Mouse (Mus musculus): ENCODE measurements around the gene Rab10.
A peak's percentile ranks its signal among the peaks of the same experiment; 100 is the strongest.
"Not testable (repeated sequence)": the region's sequence is repeated elsewhere in the genome, so short reads cannot be mapped to it uniquely, and the experiment has no call there.

Gene Rab10

GRCm38 (mm10) chr12:3309391-3310320 is at the start of gene Rab10:
Rab10 (minus strand) TSS chr12:3309969.
- peak; percentile 99 for DNase-seq

GRCm38 (mm10) chr12:3359302-3359701 is 49.5 kb upstream of the Rab10 start:
- peak; percentile 91 for DNase-seq

GRCm38 (mm10) chr12:3356824-3357223 is 47.1 kb upstream of the Rab10 start:
- no peak for DNase-seq

- no peak for DNase-seq
These were observed 45.3 kb upstream of the Rab10 start for GRCm38 (mm10) chr12:3355068-3355467.

GRCm38 (mm10) chr12:3352216-3352615 is 42.4 kb upstream of the Rab10 start:
- no peak for DNase-seq

GRCm38 (mm10) chr12:3350136-3350535 is 40.4 kb upstream of the Rab10 start:
- DNase-seq = peak; percentile 21

GRCm38 (mm10) chr12:3349387-3349786 is 39.6 kb upstream of the Rab10 start:
- no peak for DNase-seq

GRCm38 (mm10) chr12:3347682-3348081 is 37.9 kb upstream of the Rab10 start:
- no peak for DNase-seq

- DNase-seq = no peak
These were observed 35.3 kb upstream of the Rab10 start for GRCm38 (mm10) chr12:3345038-3345437.

GRCm38 (mm10) chr12:3344155-3344554 is 34.4 kb upstream of the Rab10 start:
- no peak for DNase-seq

- DNase-seq = no peak
These were observed 29.2 kb upstream of the Rab10 start for GRCm38 (mm10) chr12:3338931-3339330.

GRCm38 (mm10) chr12:3329677-3330076 is 19.9 kb upstream of the Rab10 start:
- no peak for DNase-seq

- DNase-seq = no peak
These were observed 15.5 kb upstream of the Rab10 start for GRCm38 (mm10) chr12:3325232-3325631.

- no peak for DNase-seq
These were observed 13.5 kb upstream of the Rab10 start for GRCm38 (mm10) chr12:3323241-3323640.

- DNase-seq = peak; percentile 25
These were observed 9.6 kb upstream of the Rab10 start for GRCm38 (mm10) chr12:3319377-3319776.

- no peak for DNase-seq
These were observed 7.2 kb upstream of the Rab10 start for GRCm38 (mm10) chr12:3316937-3317336.

- DNase-seq = peak; percentile 6
These were observed 6.3 kb upstream of the Rab10 start for GRCm38 (mm10) chr12:3316083-3316482.

- no peak for DNase-seq
These were observed 3.1 kb upstream of the Rab10 start for GRCm38 (mm10) chr12:3312886-3313285.

GRCm38 (mm10) chr12:3310321-3310692 is 538 bp upstream of the Rab10 start:
- no peak for DNase-seq

- peak; percentile 18 for DNase-seq
These were observed 1.1 kb downstream of the Rab10 start for GRCm38 (mm10) chr12:3308541-3309241.

- no peak for DNase-seq
These were observed 2.2 kb downstream of the Rab10 start for GRCm38 (mm10) chr12:3307587-3307986.

GRCm38 (mm10) chr12:3305238-3305637 is 4.5 kb downstream of the Rab10 start:
- no peak for DNase-seq

GRCm38 (mm10) chr12:3297622-3298021 is 12.1 kb downstream of the Rab10 start:
- DNase-seq = not testable (repeated sequence)

GRCm38 (mm10) chr12:3296056-3296455 is 13.7 kb downstream of the Rab10 start:
- no peak for DNase-seq

Measured in kidney, postnatal 10 days (tissue).